Mouse (Mus musculus) lung, adult 2 months (tissue): ENCODE results near the gene Map6.

Source experiments
- CTCF ChIP-seq: fragments of 200-500 bp; IDR thresholded peaks from 2 replicates; pipeline ENCODE4 v1.5.1; 2011; ENCODE audit warnings: mild to moderate bottlenecking, low read length, control low read depth; ENCODE audit not compliant: insufficient read depth
- POLR2A ChIP-seq: fragments of 200-500 bp; IDR thresholded peaks from 2 replicates; pipeline ENCODE4 v1.6.1; 2011; ENCODE audit warnings: low read depth, mild to moderate bottlenecking, control low read depth, low read length, borderline replicate concordance; ENCODE audit errors: extremely low read depth

DNA sequence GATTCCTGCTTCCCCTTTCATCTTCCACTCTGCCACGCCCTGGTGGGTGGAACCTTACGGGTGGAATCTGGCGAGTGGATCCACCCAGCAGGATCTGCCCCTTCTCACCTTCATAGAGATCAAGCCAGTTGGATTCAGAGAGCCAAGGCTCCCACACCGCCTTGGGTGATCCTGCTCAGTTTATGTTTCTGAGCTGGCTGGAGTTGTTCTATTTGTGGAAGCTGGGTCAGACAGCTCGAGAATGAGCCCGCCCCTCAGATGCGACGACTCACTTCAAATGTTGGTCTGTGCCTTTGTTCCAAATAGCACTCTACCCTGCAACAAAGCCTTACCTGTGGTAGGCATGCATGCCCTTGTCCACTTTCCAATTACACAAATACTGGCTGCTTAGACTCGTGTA lies 4.4 kb downstream of the Map6 start:
- no peak for TF ChIP-seq CTCF
- no peak for TF ChIP-seq POLR2A
